Mouse (Mus musculus): ENCODE results near the gene Rnft2. TPM values are rescaled to one million over a fixed set of nuclear protein-coding genes. Genes with fewer than 3 reads are reported as not detected.

Gene Rnft2
- polyA plus RNA-seq, 1 experiment from 2014 or later, result 0.96 TPM

DNA sequence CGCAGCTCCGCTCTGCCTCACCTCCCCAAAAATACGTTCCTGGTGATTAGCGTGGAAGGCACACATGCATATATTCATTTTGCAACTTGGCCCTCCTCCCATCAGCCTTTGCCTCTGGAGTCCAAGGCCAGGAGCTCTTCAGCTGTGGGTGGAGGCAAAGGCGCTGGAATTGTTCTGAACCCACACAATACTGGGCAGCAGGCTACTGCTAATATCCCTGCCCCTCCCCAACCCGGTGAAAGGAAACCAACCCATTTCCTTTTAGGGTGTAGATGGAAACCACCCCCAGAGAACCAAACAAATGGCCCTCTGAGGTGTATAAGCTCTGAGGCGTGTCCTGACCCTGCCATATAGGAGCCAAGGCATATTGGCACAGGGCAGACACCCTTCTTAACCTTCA is 28.5 kb upstream of the Rnft2 start:
- no peak overlapping the region for H3K9ac ChIP-seq (ENCODE audit: low read length)
- H3K4me2 ChIP-seq (ENCODE audit: low read depth, low read length), result no peak overlapping the region
- H3K27ac ChIP-seq (ENCODE audit: low read length), result no peak overlapping the region
- no peaks in the 10 kb centered on the region for H3K36me3 ChIP-seq (ENCODE audit: control insufficient read depth, insufficient read depth)
- H3K27me3 ChIP-seq (ENCODE audit: control insufficient read depth, insufficient read depth, low read length), result peaks cover 74% of the 10 kb centered on the region
- WGBS, result 70% methylated on average over 7 of the region's 7 CpGs
- 0 out of 2 replicates have a peak, but pooled peaks have one; percentile 10 for ATAC-seq (replicated peaks; ENCODE audit: extremely low read depth, insufficient read depth, low FRiP score)
- H3K9me3 ChIP-seq (replicated peaks; ENCODE audit: control insufficient read depth, low read length), result no peaks in the 10 kb centered on the region
- H3K4me1 ChIP-seq (ENCODE audit: control insufficient read depth, insufficient read depth, low read length), result peaks cover 21% of the 10 kb centered on the region
- H3K4me3 ChIP-seq (ENCODE audit: low read length), result no peak overlapping the region

DNA sequence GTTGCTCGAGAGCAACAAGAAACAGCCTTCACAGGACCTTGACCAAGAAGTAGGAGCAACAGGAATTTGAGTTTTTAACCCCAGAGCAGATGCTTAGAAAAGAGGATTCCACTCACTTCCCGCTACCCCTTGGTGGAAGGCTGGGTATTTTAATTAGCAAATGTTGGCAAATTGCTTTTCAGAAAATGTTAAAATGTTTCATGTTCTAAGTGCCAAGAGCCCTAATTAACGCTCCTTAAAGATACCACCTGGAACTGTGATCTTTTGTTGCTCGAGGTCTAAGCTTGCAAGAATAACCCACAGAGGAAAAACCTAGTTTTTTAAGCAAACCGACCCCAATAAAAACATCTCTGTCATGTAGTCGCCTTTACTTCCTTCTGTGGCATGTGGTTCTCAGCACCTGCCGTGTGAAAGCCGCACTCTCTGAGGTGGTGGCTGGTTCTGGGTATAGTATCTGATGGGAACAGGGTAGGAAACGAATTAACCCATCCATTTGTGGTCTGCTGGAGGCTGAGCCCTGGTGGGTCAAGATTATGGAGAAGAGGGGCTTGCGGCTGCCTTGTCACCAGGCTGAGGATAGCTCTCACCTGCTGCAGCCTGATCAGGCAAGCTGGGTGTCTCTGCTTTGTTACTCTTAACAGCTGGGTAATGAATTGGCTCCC is 26.7 kb upstream of the Rnft2 start:
- Histone ChIP-seq H3K36me3 (ENCODE audit: control insufficient read depth, insufficient read depth) (no peaks in the 10 kb centered on the region), H3K4me1 (ENCODE audit: control insufficient read depth, insufficient read depth, low read length) (peaks cover 21% of the 10 kb centered on the region), H3K9me3 (replicated peaks; ENCODE audit: control insufficient read depth, low read length) (no peaks in the 10 kb centered on the region), H3K4me2 (ENCODE audit: low read depth, low read length) (no peak overlapping the region), H3K27ac (ENCODE audit: low read length) (no peak overlapping the region), H3K9ac (ENCODE audit: low read length) (no peak overlapping the region), H3K4me3 (ENCODE audit: low read length) (no peak overlapping the region), H3K27me3 (ENCODE audit: control insufficient read depth, insufficient read depth, low read length) (peaks cover 64% of the 10 kb centered on the region)
- WGBS, result 66% methylated on average over 10 of the region's 10 CpGs
- no peak for ATAC-seq (replicated peaks; ENCODE audit: extremely low read depth, insufficient read depth, low FRiP score)

DNA sequence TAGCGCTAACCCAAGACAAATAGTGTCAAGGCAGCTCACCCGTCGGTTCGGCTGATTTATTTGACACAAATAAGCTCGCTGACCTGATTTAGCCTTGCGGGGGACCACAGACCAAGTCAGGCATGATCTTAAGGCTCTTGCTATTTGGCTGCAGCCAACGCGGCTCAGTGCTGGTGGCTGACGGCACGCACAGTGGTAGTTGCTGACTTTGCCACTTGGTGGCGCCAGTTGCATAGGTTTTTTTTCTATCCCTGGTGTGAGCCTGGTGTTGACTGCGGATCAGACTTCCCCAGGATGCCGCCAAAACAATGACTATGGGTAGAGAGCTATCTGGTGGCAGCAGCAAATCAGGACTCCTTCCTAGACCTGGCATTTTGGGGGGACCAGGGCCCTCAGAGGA is 24.1 kb upstream of the Rnft2 start:
- Histone ChIP-seq H3K9ac (ENCODE audit: low read length) (no peak overlapping the region), H3K27me3 (ENCODE audit: control insufficient read depth, insufficient read depth, low read length) (peaks cover 55% of the 10 kb centered on the region), H3K9me3 (replicated peaks; ENCODE audit: control insufficient read depth, low read length) (no peaks in the 10 kb centered on the region), H3K4me2 (ENCODE audit: low read depth, low read length) (peak overlapping the region; percentile 38; the same call in 1 of the 2 replicates), H3K4me3 (ENCODE audit: low read length) (no peak overlapping the region), H3K27ac (ENCODE audit: low read length) (no peak overlapping the region), H3K36me3 (ENCODE audit: control insufficient read depth, insufficient read depth) (no peaks in the 10 kb centered on the region), H3K4me1 (ENCODE audit: control insufficient read depth, insufficient read depth, low read length) (peaks cover 10% of the 10 kb centered on the region)
- 2% methylated on average over 13 of the region's 13 CpGs for WGBS
- ATAC-seq (replicated peaks; ENCODE audit: extremely low read depth, insufficient read depth, low FRiP score), result peak; percentile 77

DNA sequence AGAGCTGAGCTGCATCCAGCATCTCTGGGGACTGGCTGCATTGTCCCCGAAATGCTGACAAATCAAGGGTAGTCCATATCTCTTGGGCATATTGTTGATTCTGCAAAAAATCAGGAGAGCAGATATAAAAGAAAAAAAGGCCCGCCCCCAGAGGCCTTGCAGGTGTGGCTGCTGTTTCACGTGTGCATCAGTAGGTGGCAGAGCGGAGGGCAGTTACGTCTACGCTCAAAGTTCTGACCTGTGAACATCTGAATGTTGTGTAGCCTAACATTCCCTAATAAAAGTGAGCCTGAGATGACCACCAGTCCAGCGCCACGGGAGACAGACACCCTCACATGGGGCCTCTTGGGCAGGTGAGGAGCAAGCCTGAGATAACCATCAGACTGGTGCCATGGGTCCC is 21.4 kb upstream of the Rnft2 start:
- Histone ChIP-seq H3K27ac (ENCODE audit: low read length) (no peak overlapping the region), H3K4me1 (ENCODE audit: control insufficient read depth, insufficient read depth, low read length) (peaks cover 6% of the 10 kb centered on the region), H3K9ac (ENCODE audit: low read length) (no peak overlapping the region), H3K9me3 (replicated peaks; ENCODE audit: control insufficient read depth, low read length) (no peaks in the 10 kb centered on the region), H3K4me2 (ENCODE audit: low read depth, low read length) (no peak overlapping the region), H3K27me3 (ENCODE audit: control insufficient read depth, insufficient read depth, low read length) (peaks cover 29% of the 10 kb centered on the region), H3K36me3 (ENCODE audit: control insufficient read depth, insufficient read depth) (peaks cover 3% of the 10 kb centered on the region; the same call in 1 of the 2 replicates), H3K4me3 (ENCODE audit: low read length) (no peak overlapping the region)
- no peak for ATAC-seq (replicated peaks; ENCODE audit: extremely low read depth, insufficient read depth, low FRiP score)
- 38% methylated on average over 8 of the region's 8 CpGs for WGBS

DNA sequence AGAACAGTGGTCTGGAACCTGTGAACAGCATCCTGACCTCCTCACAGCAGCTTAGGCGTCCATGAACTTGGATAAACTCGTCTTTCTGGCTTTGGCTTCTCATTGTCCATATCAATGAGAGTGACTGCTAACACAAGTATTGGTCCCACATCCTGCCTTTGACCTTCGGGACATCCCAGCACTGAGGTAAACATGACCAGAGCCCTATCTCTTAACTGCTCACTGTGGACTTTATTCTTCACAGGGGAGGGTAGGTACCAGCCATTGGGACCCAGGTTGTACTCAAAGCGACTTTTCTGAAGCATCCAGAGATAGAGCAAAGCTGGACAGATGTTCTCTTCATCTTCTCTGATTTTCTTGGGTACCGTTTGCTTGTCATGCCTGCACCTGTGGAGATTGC is 20.4 kb upstream of the Rnft2 start:
- H3K36me3 ChIP-seq (ENCODE audit: control insufficient read depth, insufficient read depth), result peaks cover 7% of the 10 kb centered on the region; the same call in 1 of the 2 replicates
- peaks cover 20% of the 10 kb centered on the region for H3K27me3 ChIP-seq (ENCODE audit: control insufficient read depth, insufficient read depth, low read length)
- H3K27ac ChIP-seq (ENCODE audit: low read length), result no peak overlapping the region
- peaks cover 6% of the 10 kb centered on the region for H3K4me1 ChIP-seq (ENCODE audit: control insufficient read depth, insufficient read depth, low read length)
- ATAC-seq (replicated peaks; ENCODE audit: extremely low read depth, insufficient read depth, low FRiP score), result no peak
- 82% methylated on average over 5 of the region's 5 CpGs for WGBS
- no peak overlapping the region for H3K4me2 ChIP-seq (ENCODE audit: low read depth, low read length)
- no peak overlapping the region for H3K9ac ChIP-seq (ENCODE audit: low read length)
- no peaks in the 10 kb centered on the region for H3K9me3 ChIP-seq (replicated peaks; ENCODE audit: control insufficient read depth, low read length)
- no peak overlapping the region for H3K4me3 ChIP-seq (ENCODE audit: low read length)

DNA sequence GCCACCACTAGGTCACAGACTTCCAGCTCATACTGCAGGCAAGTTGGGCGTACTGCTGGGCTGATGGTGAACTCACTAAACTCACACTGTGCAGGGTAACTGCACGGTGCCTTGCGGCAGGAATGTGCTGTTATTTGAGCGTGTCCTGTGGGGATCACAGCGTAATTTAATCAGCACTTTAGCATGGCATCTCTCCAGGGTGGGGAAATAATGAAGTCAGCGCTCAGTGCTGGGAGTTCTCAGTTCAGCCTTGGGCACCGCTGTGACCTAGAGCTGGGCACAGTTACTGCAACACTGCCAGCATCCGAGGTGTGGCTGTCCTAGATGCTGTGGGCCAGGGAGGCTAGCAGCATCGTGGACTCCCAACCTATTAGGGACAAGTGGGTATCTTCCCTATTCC is 19.4 kb upstream of the Rnft2 start:
- Histone ChIP-seq H3K4me2 (ENCODE audit: low read depth, low read length) (no peak overlapping the region), H3K27me3 (ENCODE audit: control insufficient read depth, insufficient read depth, low read length) (peaks cover 11% of the 10 kb centered on the region), H3K4me1 (ENCODE audit: control insufficient read depth, insufficient read depth, low read length) (peaks cover 10% of the 10 kb centered on the region), H3K9me3 (replicated peaks; ENCODE audit: control insufficient read depth, low read length) (no peaks in the 10 kb centered on the region), H3K4me3 (ENCODE audit: low read length) (no peak overlapping the region), H3K36me3 (ENCODE audit: control insufficient read depth, insufficient read depth) (peaks cover 11% of the 10 kb centered on the region), H3K27ac (ENCODE audit: low read length) (no peak overlapping the region), H3K9ac (ENCODE audit: low read length) (no peak overlapping the region)
- WGBS, result 70% methylated on average over 9 of the region's 9 CpGs
- ATAC-seq (replicated peaks; ENCODE audit: extremely low read depth, insufficient read depth, low FRiP score), result no peak

DNA sequence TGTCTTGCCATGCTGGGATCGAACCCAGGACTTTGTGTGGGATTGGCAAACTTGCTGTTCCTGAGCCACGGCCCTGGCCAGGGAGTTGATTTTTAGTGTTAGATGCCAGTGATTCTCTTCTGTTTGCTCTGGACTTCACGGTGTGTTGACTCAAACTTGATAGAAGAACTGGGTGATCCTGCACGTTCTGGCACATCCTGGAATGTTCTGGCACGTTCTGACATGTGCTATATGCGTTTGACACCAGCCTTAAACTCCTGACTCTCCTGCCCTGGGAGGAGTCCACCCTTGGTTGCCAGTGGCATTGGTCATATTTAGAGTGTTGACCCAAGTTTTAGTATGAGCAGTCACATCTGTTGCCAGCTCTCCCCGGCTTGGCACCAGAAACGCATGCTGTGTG is 17.5 kb upstream of the Rnft2 start:
- no peak for ATAC-seq (replicated peaks; ENCODE audit: extremely low read depth, insufficient read depth, low FRiP score)
- peaks cover 16% of the 10 kb centered on the region for H3K36me3 ChIP-seq (ENCODE audit: control insufficient read depth, insufficient read depth)

DNA sequence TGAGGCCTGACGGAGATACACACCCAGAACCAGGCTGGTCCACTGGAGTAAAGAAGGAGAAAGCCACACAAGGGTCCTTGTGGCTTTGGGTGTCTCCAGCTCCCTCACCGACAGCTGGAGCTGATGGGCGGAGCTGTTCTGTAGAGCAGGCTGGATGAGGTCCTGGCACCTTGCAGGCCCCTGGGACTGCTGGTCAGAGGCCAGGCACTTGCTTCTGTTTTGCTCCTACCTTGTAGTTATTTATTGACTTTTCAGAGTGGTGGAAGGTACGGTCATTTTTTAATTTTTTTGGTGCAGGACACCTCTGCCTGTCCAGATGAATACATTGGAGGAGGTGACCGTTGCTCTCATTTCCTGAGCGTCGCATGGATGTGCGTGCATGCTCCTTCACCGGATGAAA is 16.3 kb upstream of the Rnft2 start:
- no peak for ATAC-seq (replicated peaks; ENCODE audit: extremely low read depth, insufficient read depth, low FRiP score)
- Histone ChIP-seq H3K9me3 (replicated peaks; ENCODE audit: control insufficient read depth, low read length) (peaks cover 2% of the 10 kb centered on the region; the same call in 1 of the 2 replicates), H3K9ac (ENCODE audit: low read length) (no peak overlapping the region), H3K27me3 (ENCODE audit: control insufficient read depth, insufficient read depth, low read length) (no peaks in the 10 kb centered on the region), H3K27ac (ENCODE audit: low read length) (no peak overlapping the region), H3K4me3 (ENCODE audit: low read length) (no peak overlapping the region), H3K4me1 (ENCODE audit: control insufficient read depth, insufficient read depth, low read length) (0 out of 2 replicates have a peak, but pooled peaks cover 9% of the 10 kb centered on the region), H3K36me3 (ENCODE audit: control insufficient read depth, insufficient read depth) (peaks cover 26% of the 10 kb centered on the region), H3K4me2 (ENCODE audit: low read depth, low read length) (no peak overlapping the region)
- WGBS, result 90% methylated on average over 9 of the region's 9 CpGs

More for the DNA sequence above, 17.5 kb upstream of the Rnft2 start:
- Histone ChIP-seq H3K9ac (ENCODE audit: low read length) (no peak overlapping the region), H3K27me3 (ENCODE audit: control insufficient read depth, insufficient read depth, low read length) (no peaks in the 10 kb centered on the region), H3K27ac (ENCODE audit: low read length) (no peak overlapping the region), H3K4me3 (ENCODE audit: low read length) (no peak overlapping the region), H3K9me3 (replicated peaks; ENCODE audit: control insufficient read depth, low read length) (no peaks in the 10 kb centered on the region), H3K4me2 (ENCODE audit: low read depth, low read length) (no peak overlapping the region), H3K4me1 (ENCODE audit: control insufficient read depth, insufficient read depth, low read length) (0 out of 2 replicates have a peak, but pooled peaks cover 9% of the 10 kb centered on the region)
- 90% methylated on average over 8 of the region's 8 CpGs for WGBS

DNA sequence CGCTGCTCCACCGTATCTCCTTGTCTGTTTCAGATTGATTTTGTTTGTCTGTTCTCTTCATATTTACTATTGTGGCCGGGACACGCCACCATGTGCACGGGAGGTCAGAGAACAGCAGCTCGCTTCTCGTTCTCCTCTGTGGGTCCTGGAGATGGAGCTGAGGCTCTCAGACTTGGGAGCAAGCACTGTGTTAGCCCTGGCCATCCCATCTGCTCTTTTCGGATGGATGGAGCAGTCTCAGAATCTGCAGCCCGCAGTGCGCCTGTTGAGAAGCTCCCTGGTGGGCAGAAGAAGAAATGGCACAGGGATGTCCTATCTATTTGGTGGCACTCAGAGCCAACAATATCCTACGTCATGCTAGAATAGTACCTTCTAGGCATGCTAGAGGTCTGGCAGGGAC is 15.7 kb upstream of the Rnft2 start:
- Histone ChIP-seq H3K4me2 (ENCODE audit: low read depth, low read length) (no peak overlapping the region), H3K9me3 (replicated peaks; ENCODE audit: control insufficient read depth, low read length) (peaks cover 2% of the 10 kb centered on the region; the same call in 1 of the 2 replicates), H3K27ac (ENCODE audit: low read length) (no peak overlapping the region), H3K4me3 (ENCODE audit: low read length) (no peak overlapping the region), H3K4me1 (ENCODE audit: control insufficient read depth, insufficient read depth, low read length) (0 out of 2 replicates have a peak, but pooled peaks cover 9% of the 10 kb centered on the region), H3K9ac (ENCODE audit: low read length) (no peak overlapping the region), H3K36me3 (ENCODE audit: control insufficient read depth, insufficient read depth) (peaks cover 26% of the 10 kb centered on the region), H3K27me3 (ENCODE audit: control insufficient read depth, insufficient read depth, low read length) (no peaks in the 10 kb centered on the region)
- WGBS, result 95% methylated on average over 11 of the region's 11 CpGs
- no peak for ATAC-seq (replicated peaks; ENCODE audit: extremely low read depth, insufficient read depth, low FRiP score)
